In genomic region chr11:120215726-120216241, GRCm38 (mm10) we compare ENCODE assay signal across 9 mouse cellular contexts. TPM values are rescaled to one million over a fixed set of nuclear protein-coding genes. Genes with fewer than 3 reads are reported as not detected.
DNase-seq lines count a peak whose midpoint lies in the region; ATAC-seq lines count a peak whose summit lies in the region.
"Had no signal": no experiment of that assay in that cellular context is flagged by ENCODE, and none has a peak within 500 bp of the region (broad histone marks: within the 10 kb centered on the region; RNA-seq: fewer than 3 reads in every experiment).

No protein-coding gene starts in this region.

- intact Hi-C loops in heart, postnatal 36 days (cut with DNase I), result no loop called here
- intact Hi-C loops in left cerebral cortex, postnatal 14 days (cut with DNase I), result no loop called here

- peak overlapping the region; percentile 68 for H3K9ac ChIP-seq in heart, embryonic 13.5 days
- H3K9ac ChIP-seq in limb, embryonic 13.5 days, result no peak overlapping the region
- H3K9ac ChIP-seq in neural tube, embryonic 11.5 days (ENCODE audit: low read length), result peak overlapping the region; percentile 39

- peaks cover 7% of the 10 kb centered on the region; the same call in 1 of the 2 replicates for H3K36me3 ChIP-seq in heart, embryonic 13.5 days
- H3K36me3 ChIP-seq in limb, embryonic 13.5 days, result no peaks in the 10 kb centered on the region
- H3K36me3 ChIP-seq in neural tube, embryonic 11.5 days (ENCODE audit: control insufficient read depth, insufficient read depth, low read length), result no peaks in the 10 kb centered on the region

- WGBS in heart, embryonic 13.5 days, result 31% methylated on average over 10 of the region's 10 CpGs
- WGBS in limb, embryonic 13.5 days, result 52% methylated on average over 10 of the region's 10 CpGs
- 51% methylated on average over 10 of the region's 10 CpGs for WGBS in neural tube, embryonic 11.5 days

- peak overlapping the region; percentile 94 for H3K27ac ChIP-seq in heart, embryonic 13.5 days (replicated peaks)
- peak overlapping the region; percentile 79; the same call in 1 of the 2 replicates for H3K27ac ChIP-seq in limb, embryonic 13.5 days
- H3K27ac ChIP-seq in neural tube, embryonic 11.5 days (ENCODE audit: low read depth, low read length), result peak overlapping the region; percentile 97

- peak overlapping the region; percentile 27 for H3K4me2 ChIP-seq in heart, embryonic 13.5 days
- no peak overlapping the region for H3K4me2 ChIP-seq in limb, embryonic 13.5 days (replicated peaks)
- 0 out of 2 replicates have a peak overlapping the region, but pooled peaks have one; percentile 26 for H3K4me2 ChIP-seq in neural tube, embryonic 11.5 days (ENCODE audit: low read depth)

- ATAC-seq in heart, embryonic 13.5 days (ENCODE audit: extremely low read depth, insufficient number of reproducible peaks, low FRiP score, low TSS enrichment), result no peak
- ATAC-seq in limb, embryonic 13.5 days (ENCODE audit: low FRiP score, low read depth), result no peak
- ATAC-seq in neural tube, embryonic 11.5 days (ENCODE audit: insufficient read depth, low FRiP score, low TSS enrichment), result 0 out of 2 replicates have a peak, but pooled peaks have one; percentile 10

- DNase-seq in heart, postnatal 36 days, result no peak
- DNase-seq in heart, postnatal 4 days, result peak; percentile 30
- no peak for DNase-seq in neural tube, embryonic 11.5 days (ENCODE audit: low spot score)
- DNase-seq in frontal cortex, adult 2 months (ENCODE audit: extremely low spot score in 1 of 2, low spot score in 1 of 2), result no peak
- no peak for DNase-seq in left cerebral cortex, postnatal 14 days (ENCODE audit: low spot score in 2 of 2)
- DNase-seq in spleen, adult 18-20 months, result no peak
- DNase-seq: gastrocnemius, postnatal 25 days had no signal

- no peak overlapping the region for H3K4me3 ChIP-seq in heart, embryonic 13.5 days
- no peak overlapping the region for H3K4me3 ChIP-seq in limb, embryonic 13.5 days
- H3K4me3 ChIP-seq in neural tube, embryonic 11.5 days (ENCODE audit: low read depth, low read length), result no peak overlapping the region

- peaks cover 58% of the 10 kb centered on the region for H3K4me1 ChIP-seq in heart, embryonic 13.5 days
- peaks cover 39% of the 10 kb centered on the region for H3K4me1 ChIP-seq in limb, embryonic 13.5 days
- H3K4me1 ChIP-seq in neural tube, embryonic 11.5 days (ENCODE audit: control insufficient read depth, insufficient read depth, low read length), result peaks cover 29% of the 10 kb centered on the region

- no peaks in the 10 kb centered on the region for H3K27me3 ChIP-seq in heart, embryonic 13.5 days (replicated peaks)
- H3K27me3 ChIP-seq in limb, embryonic 13.5 days, result no peaks in the 10 kb centered on the region
- H3K27me3 ChIP-seq in neural tube, embryonic 11.5 days (ENCODE audit: control insufficient read depth, insufficient read depth, low read length), result no peaks in the 10 kb centered on the region

- H3K9me3 ChIP-seq in heart, embryonic 13.5 days, result peaks cover 6% of the 10 kb centered on the region; the same call in 1 of the 2 replicates
- peaks cover 11% of the 10 kb centered on the region; the same call in 1 of the 2 replicates for H3K9me3 ChIP-seq in limb, embryonic 13.5 days
- peaks cover 3% of the 10 kb centered on the region; the same call in 1 of the 2 replicates for H3K9me3 ChIP-seq in neural tube, embryonic 11.5 days (ENCODE audit: control insufficient read depth, low read length)

RNA-seq across cellular contexts. Expression of gene Bahcc1, which starts 17.0 kb away (rescaled TPM):
- polyA plus RNA-seq in heart, embryonic 13.5 days (2015; fragmentation: Nextera tagmentation; extraction: Ambion mirVana), result 4.4 and 5.2 TPM in 2 replicates
- total RNA-seq in heart, postnatal 36 days (2021), result 10 to 100 TPM in 1 of 2 experiments, 1 to 10 TPM in 1; 8.5 to 11.2 TPM
- total RNA-seq in heart, postnatal 4 days (2021), result 10 to 100 TPM; 14.1 to 16.5 TPM
- 12.7 and 13.8 TPM in 2 replicates for polyA plus RNA-seq in limb, embryonic 13.5 days (2015; fragmentation: Nextera tagmentation; extraction: Ambion mirVana)
- polyA plus RNA-seq in neural tube, embryonic 11.5 days (2014; fragmentation: Nextera tagmentation; extraction: Ambion mirVana), result 19.7 and 22.7 TPM in 2 replicates
- 16.9 and 17.2 TPM in 2 replicates for polyA plus RNA-seq in frontal cortex, adult 2 months (2012; rRNA removed)
- total RNA-seq in left cerebral cortex, postnatal 14 days (2021), result 10 to 100 TPM; 16.4 to 17.6 TPM
